Mouse (Mus musculus) liver, embryonic 14.5 days (tissue): ENCODE measurements around the gene Lamc1.

Experiments
- CTCF ChIP-seq: IDR thresholded peaks from 2 replicates; pipeline ENCODE4 v1.5.1; 2016; ENCODE audit warnings: antibody characterized with exemption, low read depth, control low read depth
- EP300 ChIP-seq: IDR thresholded peaks from 2 replicates; pipeline ENCODE4 v1.6.1; 2016; ENCODE audit warnings: antibody characterized with exemption, low read depth

- TF ChIP-seq CTCF (no peak), EP300 (no peak)
Observed at GRCm38 (mm10) chr1:153292202-153292601, 40.4 kb downstream of the Lamc1 start.
